Mouse (Mus musculus): ENCODE measurements around the gene Samm50.

The Samm50 gene

DNA sequence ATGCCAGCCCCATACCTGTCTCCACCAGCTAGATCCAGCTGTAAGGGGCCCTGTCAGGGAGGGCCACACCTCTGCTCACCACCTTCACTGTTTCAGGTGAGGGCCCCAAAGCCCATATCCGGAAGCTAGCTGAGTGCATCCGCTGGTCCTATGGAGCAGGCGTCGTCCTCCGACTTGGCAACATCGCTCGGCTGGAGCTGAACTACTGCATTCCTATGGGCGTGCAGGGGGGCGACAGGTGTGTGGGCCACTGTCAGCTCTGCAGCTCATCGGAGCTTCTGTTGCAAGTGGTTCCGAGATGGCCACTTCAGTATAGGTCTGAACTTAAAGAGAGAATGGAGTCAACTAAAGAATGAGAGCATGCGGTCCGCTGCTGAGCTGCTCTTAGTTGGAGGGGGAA lies 18.9 kb downstream of the Samm50 start:
- in situ Hi-C loops (cut with MboI, MseI): no loop called here

DNA sequence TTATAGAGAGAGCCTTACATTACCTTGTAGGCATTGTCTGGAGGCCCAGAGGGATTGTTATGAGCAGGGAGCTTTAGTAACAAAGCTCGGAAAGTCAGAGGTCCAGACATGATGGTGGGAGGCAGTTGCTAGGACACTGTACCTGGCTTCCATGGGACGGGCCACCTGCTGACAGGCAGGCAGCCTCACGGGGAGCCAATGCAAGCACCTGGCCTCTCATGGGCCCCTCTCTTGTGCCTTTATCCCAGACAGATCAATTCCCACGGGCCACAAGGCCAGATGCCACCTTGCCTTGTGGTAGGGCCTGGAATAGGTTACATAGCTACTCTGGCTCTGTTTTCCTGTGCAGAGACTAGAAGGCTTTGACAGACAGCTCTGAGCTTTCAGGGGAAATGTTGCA lies 19.5 kb downstream of the Samm50 start:
- in situ Hi-C loops (cut with MboI, MseI): no loop called here

DNA sequence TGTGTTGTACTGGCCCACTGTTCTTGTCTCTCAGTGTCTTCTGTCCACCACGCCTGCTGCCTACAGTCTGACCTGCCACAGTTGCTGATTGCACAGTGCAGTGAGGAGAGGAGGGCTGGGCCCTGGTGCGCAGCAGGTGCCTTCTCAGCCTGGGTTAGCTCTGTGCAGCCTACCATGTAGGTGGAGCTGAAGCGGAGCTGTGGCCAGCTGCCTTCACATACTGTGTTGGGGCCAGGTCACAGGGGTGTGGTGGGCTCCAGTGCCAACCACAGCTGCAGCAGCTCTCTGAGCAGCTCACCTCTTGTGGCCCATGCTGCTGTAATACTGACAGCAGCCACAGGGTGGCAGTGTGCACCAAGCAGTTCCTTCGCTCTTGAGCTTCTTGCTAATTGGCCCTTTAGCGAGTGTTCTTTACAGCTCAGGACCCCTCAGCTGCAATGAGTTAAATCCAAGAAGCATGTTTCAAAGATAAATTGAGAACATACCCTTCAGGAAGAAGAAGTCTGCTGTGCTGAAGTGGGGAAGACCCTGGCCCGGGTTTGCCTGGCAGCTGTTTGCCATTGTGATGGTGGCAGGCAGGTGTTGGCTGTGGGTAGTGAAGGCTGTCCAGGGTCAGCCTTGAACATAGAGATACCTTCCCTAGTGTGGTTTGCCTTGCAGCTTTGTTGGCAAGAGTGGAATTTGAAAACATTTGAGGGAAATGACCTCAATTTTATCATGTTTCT lies 20.2 kb downstream of the Samm50 start:
- in situ Hi-C loops (cut with MboI, MseI): no loop called here

DNA sequence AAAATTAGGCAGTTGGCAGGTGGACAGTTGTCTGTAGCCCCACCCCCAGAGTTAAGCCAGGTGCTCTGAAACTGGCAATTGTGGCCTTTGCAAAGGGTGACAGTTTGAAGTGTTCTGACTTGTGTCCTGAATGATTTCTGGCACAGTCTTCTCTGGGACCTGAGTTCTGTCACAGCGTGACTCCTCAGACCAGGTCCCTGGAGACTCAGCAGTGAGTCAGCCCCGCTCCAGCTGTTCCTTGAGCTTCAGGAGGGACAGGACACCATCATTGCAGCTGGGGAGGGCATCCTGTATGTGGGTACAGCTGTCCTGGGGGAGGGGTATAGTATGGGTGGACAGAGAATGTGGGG lies 20.7 kb downstream of the Samm50 start:
- in situ Hi-C loops (cut with MboI, MseI): no loop called here

DNA sequence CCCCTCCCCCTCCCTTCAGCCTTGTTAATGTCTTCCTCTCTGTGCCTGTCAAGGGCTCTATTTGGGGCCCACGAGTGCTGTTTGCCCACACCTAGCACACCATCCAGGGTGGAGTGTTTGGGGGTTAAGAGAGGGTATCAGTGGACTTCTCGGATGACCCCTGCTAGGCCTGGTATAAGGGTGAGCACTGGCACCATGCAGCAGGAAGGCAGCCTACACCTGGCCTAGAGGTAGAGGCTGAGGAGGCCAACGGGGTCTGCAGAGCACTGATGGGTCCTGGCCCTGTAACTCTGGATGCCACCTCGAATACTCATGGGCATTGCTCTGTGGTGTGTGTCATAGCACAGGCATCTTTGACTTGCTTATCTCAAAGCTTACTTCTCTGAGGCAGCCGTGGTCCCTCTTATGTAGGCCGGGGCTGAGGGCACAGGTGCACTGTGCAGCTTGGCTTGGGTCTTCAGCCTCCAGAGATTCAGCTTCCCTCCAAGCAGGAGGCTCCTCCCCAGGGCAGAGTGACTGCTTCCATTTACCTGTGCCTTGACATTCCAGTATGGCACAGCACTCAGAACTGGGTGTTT lies 21.2 kb downstream of the Samm50 start:
- in situ Hi-C loops (cut with MboI, MseI): no loop called here

DNA sequence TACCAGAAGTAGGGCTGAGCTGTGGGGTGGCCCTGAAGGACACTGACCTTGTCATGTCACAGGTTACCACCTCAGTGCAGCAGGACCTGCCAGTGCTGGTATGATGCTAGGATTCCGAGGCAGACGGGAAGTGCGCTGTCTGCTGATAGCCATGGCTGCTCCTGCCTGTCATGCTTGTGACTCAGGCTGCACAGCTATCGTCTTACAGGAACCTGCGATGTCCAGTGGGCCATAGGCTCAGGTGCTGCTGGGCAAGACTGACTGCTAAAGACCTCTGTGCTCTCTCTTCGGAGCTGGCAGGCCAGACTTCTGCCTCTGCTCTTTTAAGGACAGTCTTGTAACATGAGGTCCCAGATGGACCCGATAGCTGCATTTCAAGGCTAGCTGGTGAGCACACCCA lies 22.4 kb downstream of the Samm50 start:
- in situ Hi-C loops (cut with MboI, MseI): no loop called here

DNA sequence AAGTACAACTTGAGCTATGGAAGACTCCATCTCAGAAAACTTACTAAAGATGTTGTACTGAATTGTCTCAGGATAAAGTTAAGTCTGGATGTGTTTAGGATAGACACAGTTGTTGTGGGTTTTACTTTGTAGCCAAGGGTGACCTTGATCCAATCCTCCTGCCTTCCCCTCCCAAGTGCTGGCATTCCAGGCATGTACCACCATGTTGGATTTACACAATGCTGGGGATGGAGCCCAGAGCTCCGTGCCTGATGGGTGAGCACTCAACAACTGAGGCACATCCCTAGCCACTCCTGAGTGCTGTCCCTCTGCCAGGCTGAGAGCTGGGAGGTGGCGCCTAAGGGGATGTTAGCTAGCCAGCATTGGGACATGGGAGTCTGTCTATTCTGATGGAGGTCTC lies 23.2 kb downstream of the Samm50 start:
- in situ Hi-C loops (cut with MboI, MseI): no loop called here

DNA sequence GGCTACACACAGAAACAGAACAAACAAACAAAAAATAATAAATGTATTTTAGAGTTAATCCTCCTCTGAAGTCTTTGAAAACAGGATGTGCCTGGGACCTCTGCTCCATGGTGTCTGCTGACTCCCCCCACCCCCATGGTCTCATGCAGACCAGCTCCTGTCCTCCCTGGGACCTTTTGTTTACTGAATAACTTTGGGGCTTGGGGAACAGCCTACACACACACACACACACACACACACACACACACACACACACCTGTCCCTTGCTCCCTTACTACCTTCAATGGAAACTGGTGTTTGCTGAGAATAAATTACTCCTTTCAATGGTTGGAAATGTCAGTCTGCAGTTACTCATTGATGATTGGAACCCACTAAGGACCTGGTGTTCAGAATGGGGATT lies 24.0 kb downstream of the Samm50 start:
- in situ Hi-C loops (cut with MboI, MseI): no loop called here

DNA sequence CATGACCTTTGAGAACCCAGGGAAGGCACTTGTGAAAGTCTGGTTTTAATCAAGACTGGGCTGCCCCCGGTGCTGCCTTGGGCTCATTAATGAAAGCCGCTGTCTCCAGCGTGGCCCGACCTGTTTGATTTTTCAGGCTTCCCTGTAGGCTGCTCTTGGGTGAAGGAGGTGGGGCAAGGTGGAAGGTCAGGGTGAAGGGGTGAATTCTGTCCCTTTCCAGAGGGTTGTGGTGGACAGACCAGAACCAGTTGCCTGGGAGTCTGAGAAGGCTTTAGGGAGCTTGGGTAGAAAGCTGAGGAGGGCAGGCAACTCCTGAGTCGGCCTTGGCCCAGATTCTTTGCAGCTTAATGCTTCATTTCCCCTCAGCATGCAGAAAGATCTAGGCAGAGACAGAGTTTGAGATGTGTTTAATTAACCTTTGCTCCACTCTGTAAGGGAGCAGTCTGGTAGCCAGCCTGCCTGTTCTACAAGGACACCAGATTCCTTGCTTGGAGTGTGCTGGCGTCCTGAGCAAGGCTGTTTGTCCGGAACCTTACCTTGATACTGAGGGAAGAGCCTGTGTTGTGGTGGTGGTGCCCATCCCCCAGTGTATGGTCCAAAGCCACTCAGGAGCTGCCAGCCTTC lies 24.5 kb downstream of the Samm50 start:
- in situ Hi-C loops (cut with MboI, MseI): no loop called here

DNA sequence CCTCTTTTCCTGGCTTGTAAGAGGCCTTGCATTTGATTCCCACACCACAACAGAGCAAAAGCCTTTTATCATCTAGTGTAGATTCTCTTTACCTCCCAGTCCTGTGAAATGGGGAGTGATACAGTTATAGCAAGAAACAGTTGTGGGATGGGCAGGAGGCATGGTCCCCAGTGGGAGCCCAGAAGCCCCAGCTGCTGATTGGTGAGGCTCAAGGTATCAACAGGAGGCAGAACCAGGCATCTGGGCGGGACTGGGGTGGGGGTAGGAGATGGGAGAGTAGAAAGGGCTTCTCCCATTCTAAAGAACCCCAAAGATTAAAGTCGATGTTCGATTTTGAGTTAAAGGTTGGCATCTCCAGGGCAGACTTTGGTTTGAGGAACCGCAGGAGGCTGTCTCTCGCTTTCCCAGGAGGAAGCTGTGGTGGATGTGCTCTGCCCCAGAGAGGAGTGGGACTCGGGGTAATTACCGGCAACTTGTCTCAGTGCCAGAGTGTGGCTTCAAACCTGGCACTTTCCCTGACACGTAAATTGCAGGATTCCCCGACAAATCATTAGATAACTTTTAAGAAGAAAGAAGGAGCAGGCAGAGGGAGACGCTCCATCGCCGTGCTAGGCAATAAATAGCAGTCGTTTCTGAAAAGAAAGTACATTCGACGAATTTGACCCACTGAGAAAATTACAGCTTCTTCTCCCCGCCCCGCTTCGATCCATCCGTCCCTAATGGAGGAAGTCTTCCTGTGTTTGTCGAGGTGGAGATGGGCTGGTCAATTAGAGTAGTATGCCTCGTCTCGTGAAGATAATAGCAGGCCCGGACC lies 26.1 kb downstream of the Samm50 start:
- in situ Hi-C loops (cut with MboI, MseI): no loop called here

DNA sequence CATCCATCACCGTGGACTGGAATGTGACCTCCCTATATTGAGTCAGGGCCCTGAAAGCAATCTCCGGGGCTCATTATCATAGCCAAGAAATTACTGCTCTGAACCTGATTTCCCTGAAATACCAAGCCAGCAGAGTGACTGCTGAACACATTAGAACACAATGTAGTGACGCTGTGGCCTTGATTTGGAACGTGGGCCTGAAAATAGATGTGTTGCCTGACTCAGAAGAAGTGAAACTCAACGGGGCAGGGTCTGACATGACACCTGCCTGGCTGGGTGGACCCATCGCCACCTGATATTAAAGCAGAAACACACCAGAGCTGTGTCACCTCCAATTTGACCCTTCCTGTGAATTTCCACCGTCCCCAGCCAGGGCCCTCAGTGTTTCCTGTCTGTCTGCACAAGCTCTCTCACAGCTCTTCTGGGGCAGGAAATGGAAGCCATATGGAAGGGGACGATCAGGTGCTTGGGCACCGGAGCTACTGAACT lies 26.8 kb downstream of the Samm50 start:
- in situ Hi-C loops (cut with MboI, MseI): no loop called here

DNA sequence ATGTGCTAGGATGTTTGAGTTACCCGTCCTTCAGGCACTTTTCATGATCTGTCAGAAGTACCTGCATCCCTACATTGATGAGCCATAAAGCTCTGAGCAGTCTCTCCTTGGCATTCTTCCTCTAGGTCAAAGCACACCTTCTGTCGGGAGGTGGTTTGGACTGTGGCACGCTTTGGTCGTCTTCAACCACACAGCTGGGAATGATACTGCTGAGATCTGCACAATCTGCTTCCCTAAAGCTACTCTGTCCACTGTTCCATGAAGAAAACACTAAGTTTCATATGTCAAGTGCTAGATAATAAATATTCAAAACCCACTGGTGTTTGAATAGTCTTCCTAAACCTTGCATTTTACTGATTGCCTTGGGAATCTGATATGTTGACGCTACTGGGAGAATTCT lies 29.5 kb downstream of the Samm50 start:
- in situ Hi-C loops (cut with MboI, MseI): loop anchor here (10.0 kb wide), 1 partner anchor 1823 kb away; no protein-coding TSS in a partner anchor

DNA sequence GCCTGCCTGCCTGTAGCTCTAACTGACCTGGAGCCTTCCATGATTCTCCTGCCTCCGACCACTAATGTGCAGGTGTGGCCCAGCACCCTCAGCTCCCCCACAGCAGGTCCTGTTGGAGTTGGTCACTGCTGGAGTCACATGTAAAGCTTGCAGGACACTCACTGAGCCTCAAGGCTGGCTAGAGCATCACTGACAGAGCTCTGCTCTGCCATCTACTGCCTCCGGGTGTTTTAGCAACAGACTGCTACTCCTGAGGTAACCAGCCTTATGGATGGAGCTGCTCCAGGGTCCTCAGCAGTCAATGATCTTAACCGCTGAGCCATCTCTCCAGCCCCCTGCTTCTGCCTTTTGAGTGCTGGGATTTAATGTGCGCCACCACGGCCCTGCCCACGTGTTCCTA lies 31.4 kb downstream of the Samm50 start:
- in situ Hi-C loops (cut with MboI, MseI): loop anchor here (10.0 kb wide), 1 partner anchor 1821 kb away; no protein-coding TSS in a partner anchor

DNA sequence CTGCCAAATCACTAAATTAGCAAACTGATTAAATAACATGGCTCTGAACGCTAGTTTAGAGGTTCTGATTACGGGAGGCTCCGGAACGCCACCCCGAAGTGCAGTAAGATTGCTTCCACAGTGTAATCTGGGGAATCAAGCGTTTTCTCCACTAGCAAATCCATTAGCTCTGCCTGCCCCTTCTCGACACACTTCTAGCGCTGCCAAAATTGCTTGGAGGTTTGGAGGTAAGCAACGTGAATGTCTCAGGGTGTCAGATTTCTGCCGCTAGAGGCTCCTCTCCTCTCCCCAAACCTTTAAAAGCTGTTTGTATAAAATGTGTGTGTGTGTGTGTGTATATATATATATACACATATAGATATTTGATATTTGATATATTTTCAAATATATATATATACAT lies 32.7 kb downstream of the Samm50 start:
- in situ Hi-C loops (cut with MboI, MseI): loop anchor here (10.0 kb wide), 1 partner anchor 1820 kb away; no protein-coding TSS in a partner anchor

DNA sequence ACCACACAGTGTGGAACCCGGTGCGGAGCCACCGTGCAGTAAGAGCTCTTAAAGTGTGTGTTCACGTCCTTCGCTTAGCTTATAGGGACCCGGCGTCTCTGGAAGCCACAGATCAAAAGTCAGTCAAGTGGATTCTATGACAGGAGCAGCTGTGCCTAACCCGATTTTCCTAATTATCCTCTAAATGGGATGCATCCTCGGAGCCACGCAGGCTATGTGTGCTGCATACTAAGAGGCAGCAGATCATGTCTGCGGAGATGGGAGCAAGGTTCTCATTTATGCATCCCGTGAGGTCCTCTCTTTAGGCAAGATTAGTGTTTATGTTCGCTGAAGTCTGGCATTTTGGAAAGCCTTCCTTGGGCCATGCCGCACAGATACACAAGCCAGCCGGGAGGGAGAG lies 34.9 kb downstream of the Samm50 start:
- in situ Hi-C loops (cut with MboI, MseI): loop anchor here (10.0 kb wide), 1 partner anchor 1818 kb away; no protein-coding TSS in a partner anchor

DNA sequence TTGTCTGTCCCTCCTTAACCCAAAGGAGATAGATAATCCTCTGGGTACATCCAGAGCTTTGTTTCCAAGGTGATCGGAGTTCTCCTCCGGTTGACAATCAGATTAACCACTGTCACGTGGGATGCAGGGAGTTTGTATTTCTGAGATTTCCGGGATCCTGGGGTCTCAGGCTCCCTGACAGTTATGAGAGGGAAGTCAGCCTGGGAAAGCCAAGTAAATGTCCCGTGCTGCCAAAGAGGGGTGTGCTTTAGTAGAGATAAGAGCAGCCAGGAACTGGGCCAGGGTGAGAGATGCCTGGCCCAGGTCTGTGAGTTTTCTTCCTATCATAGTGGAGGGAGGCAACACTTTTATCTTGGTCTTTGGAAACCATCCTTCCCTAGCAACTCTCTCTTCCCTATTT lies 38.6 kb downstream of the Samm50 start:
- in situ Hi-C loops (cut with MboI, MseI): no loop called here

DNA sequence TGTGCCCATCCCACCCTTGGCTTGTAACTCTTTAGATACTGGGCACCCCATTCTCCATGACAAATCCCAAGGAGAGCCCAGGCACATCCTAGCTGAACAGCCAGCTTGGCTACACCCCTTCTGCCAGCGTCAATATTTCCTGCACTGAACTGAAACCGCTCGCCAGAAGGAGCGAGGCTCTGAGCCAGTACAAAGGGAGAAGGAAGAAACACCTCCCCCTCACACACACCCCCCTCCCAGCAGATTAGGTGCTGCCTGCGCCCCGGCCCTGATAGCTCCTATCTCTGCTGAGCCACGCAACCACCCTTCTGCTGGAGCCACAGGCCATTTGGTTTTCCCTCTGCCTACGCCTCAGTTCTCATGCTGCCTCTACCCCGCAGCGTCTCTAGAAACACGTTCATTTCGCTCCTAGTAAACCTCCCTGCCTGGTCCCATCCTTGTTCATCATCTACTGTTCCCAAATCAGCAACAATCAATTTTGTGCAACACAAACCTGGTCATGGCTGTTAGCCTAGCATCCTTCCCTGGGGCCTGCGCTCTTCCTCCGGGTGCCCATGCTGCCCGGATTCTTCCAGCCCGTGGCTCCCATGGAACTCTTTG lies 39.2 kb downstream of the Samm50 start:
- in situ Hi-C loops (cut with MboI, MseI): no loop called here

DNA sequence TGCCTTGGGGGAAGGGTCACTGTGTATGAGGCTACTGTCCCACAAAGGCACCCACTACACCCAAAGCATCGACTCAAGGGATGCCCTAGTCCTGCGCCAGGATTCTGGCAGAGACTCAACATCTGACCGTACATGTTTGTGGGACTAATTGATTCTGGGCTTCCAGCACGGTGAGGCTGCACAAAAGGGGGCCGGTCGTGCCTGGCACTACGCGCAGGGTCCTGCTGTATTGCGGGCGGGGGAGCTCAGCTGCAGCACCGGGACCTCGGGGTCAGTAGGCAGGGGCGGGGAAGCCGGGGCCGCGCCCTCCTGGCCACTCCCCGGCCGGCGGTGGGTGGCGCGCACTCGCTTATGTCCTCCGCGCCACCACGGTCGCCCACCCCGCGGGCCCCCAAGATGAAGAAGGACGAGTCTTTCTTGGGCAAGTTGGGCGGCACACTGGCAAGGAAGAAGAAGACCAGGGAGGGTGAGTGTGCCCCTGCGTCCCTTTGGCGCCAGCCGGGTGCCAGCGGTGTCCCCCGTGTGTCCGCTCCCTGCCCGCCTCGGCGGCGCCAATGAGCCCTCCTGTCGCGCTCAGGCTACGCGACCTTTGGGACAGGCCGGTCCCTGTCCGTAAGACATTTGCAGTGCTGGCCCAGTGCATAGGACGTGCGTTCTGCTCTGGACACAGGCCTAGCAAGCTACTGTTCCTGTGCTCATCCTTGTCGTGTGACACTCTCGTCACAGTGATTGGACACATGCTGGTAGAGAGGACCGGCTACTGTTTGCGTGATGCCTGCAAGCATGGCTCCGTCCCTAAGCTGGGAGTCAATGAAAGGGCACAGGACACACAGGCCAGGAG lies 39.9 kb downstream of the Samm50 start, which contains the start of gene Parvb:
Gene Parvb (plus strand): TSS at position 323 of the 841 bp plus-strand sequence.
- in situ Hi-C loops (cut with MboI, MseI): no loop called here

DNA sequence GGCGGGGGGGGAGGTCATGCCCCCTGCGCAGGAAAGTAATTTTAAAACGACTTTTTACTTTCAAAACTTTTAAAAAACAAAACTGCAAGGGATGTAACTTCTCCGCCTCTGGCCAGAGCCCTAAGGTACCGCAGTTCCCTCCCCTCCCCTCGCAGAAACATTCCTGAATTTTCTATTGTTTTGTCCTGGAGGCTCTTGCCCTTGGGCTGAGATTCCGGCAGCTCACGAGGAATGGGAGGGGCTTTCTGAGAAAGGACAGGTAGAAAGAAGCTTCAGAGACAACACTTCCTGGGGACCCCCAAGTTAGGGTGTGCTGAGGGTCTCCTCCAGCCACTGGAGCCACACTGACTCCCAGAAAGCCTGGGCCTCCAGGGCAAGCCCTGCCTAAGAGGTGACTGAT lies 40.6 kb downstream of the Samm50 start:
- in situ Hi-C loops (cut with MboI, MseI): no loop called here

DNA sequence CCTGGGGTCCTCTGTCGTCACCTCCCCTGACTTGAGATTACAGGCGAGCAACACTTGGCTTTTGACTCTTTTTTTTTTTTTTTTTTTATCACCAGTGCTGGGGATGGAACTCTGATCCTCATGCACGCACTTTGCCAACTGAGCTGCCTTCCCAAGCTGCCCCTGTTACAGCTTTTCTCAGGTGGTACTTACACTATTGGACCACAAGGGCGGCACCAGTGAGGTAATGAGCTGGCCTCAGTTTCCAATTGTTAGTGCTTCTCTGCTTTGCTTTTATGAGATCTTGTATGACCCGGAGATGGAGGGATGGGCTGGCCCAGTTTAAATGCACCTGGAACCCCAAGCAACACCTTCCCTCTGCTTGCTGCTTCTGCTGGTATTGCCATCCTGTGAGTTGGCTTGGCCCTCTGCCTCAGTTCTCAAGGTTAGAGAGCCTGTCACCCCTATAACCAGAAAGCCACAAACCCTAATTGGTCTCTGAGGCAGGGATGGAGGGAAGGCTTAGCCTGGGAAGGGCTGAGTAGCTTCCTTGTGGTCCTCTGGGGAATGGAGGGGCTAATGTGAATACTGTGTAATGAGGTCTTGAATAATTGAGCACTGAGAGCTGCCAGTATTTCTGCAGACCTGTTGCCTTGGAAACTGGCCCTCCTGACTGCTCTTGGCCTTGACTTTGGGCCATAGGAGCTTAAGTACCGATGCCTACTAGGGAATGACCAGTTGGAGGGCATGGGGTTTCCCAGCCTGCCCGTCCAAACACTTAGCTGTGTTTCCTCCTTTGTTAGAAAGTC lies 42.9 kb downstream of the Samm50 start:
- in situ Hi-C loops (cut with MboI, MseI): no loop called here
